Mouse (Mus musculus) intestine, embryonic 15.5 days (tissue): ENCODE data around the gene Snx20. TPM values are rescaled to one million over a fixed set of nuclear protein-coding genes. Genes with fewer than 3 reads are reported as not detected.

Experiments
- ATAC-seq: fragments of 200-750 bp; cut with Nextera tagmentation; 2 replicates; pipeline ENCODE4 v1.8.0; 2017; ENCODE audit warnings: moderate TSS enrichment, moderate library complexity
- H3K27ac ChIP-seq: fragments of 300-500 bp; sonication (generic); 2 replicates; pipeline ENCODE4 v1.5.1; 2015; ENCODE audit warnings: mild to moderate bottlenecking, inconsistent platforms
- H3K27me3 ChIP-seq: fragments of 300-500 bp; sonication (generic); replicated peaks from 2 replicates; pipeline ENCODE4 v1.6.1; 2015; ENCODE audit warnings: inconsistent platforms
- H3K36me3 ChIP-seq: fragments of 300-500 bp; sonication (generic); 2 replicates; pipeline ENCODE4 v1.6.1; 2015; ENCODE audit warnings: inconsistent platforms
- H3K4me1 ChIP-seq: fragments of 300-500 bp; sonication (generic); replicated peaks from 2 replicates; pipeline ENCODE4 v1.6.1; 2015; ENCODE audit warnings: inconsistent platforms
- H3K4me2 ChIP-seq: fragments of 300-500 bp; sonication (generic); replicated peaks from 2 replicates; pipeline ENCODE4 v1.6.1; 2015; ENCODE audit warnings: mild to moderate bottlenecking, inconsistent platforms
- H3K4me3 ChIP-seq: fragments of 300-500 bp; sonication (generic); replicated peaks from 2 replicates; pipeline ENCODE4 v1.5.1; 2015; ENCODE audit warnings: inconsistent platforms
- H3K9ac ChIP-seq: fragments of 300-500 bp; sonication (generic); 2 replicates; pipeline ENCODE4 v1.6.1; 2015; ENCODE audit warnings: inconsistent platforms
- H3K9me3 ChIP-seq: fragments of 300-500 bp; sonication (generic); 2 replicates; pipeline ENCODE4 v1.6.1; 2016; ENCODE audit warnings: inconsistent platforms
- WGBS: fragments of 180-500 bp; shearing (Covaris S2); methylation state at CpG from one replicate; pipeline ENCODE4 v1.1.7; 2015; 5-methylcytosine and 5-hydroxymethylcytosine counted together
- polyA plus RNA-seq: library from polyadenylated mRNA; unstranded; fragments of >200 nt; fragmentation: Nextera tagmentation; extraction: Ambion mirVana; gene quantifications from 2 replicates; pipeline ENCODE4 v1.2.1, GENCODE M21; 2015

Snx20 gene
- polyA plus RNA-seq, 1 experiment from 2014 or later, result 5.1 TPM

DNA sequence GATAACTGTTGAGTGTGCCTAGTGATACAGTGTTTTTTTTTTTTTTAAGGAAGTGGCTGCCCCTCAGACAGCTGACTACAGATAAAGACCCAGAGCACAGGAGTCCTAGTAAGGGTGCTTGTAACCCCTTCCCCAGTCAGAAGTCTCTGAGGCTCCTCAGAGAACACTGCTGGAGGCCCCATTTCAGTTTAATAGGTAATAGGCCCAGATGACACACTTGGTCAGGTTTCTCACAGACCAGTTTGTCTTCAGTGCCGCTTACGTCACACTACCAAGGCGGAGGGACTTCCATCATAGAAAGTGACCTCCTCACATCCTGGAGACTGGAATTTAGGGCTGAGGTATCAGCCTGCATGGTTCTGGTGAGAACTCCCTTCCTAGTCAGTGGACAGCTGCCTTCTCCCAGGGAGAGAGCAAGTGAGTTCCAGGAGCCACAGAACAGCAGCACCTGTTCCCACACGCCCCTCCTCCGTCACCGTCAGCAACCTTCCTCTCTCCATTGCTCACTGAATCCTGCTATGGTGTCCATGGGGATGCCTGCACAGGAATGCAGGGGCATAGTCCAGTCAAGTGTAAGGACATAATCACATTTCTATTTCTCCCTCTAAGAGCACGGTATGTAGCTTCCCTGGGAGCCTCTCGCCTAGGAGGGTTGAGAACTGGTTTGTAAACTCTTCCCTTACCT, 47.6 kb downstream of the Snx20 start:
- Histone ChIP-seq H3K4me2 (no peak overlapping the region), H3K4me3 (no peak overlapping the region), H3K9me3 (no peaks in the 10 kb centered on the region), H3K27ac (no peak overlapping the region), H3K4me1 (no peaks in the 10 kb centered on the region), H3K36me3 (peaks cover 5% of the 10 kb centered on the region; the same call in 1 of the 2 replicates), H3K9ac (no peak overlapping the region), H3K27me3 (no peaks in the 10 kb centered on the region)
- 92% methylated on average over 8 of the region's 8 CpGs for WGBS
- ATAC-seq, result no peak

DNA sequence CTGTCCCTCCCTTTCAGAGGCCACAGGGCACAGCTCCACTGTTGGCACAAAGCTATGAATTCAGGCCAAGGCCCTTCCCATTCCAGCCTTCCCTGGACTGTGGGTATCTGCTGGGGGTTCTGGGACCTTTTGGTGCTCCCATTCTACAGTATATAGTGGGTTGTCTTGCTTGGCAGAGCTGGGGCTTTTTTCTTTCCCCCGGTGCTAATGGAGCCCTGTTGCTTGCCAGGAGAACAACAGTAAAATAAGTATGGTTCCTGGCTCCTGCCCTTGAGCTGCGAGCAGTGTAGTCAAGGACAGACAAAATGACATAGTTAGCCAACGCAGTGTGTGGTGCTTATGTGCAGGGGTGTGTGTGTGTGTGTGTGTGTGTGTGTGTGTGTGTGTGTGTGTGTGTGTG, 52.1 kb downstream of the Snx20 start:
- Histone ChIP-seq H3K9me3 (no peaks in the 10 kb centered on the region), H3K27ac (no peak overlapping the region), H3K9ac (no peak overlapping the region), H3K4me1 (peaks cover 6% of the 10 kb centered on the region; the same call in 1 of the 2 replicates), H3K27me3 (no peaks in the 10 kb centered on the region), H3K4me3 (no peak overlapping the region), H3K4me2 (no peak overlapping the region), H3K36me3 (no peaks in the 10 kb centered on the region)
- WGBS, result 90% methylated on average over 3 of the region's 3 CpGs
- no peak for ATAC-seq

DNA sequence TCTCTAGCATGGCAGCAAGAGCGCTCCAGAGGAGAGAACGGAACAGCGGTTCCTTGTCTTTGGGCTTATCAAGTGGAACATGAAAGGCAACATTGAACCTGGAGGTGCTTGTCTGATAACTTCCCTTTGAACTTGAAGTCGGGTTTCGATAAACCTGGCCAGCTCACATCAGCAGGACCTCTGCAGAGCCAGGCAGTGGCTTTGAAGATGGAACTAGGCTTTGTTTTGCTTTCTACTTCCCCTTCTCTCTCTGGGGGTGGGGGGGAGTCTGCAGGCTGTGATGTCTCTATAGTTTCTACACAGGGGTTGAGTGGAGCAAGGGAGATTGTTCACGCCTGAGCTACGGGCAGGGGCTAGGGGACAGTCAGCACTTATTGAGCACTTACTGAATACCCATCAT, 55.1 kb downstream of the Snx20 start:
- Histone ChIP-seq H3K36me3 (no peaks in the 10 kb centered on the region), H3K27me3 (no peaks in the 10 kb centered on the region), H3K27ac (no peak overlapping the region), H3K4me3 (no peak overlapping the region), H3K4me2 (no peak overlapping the region), H3K4me1 (peaks cover 16% of the 10 kb centered on the region), H3K9ac (no peak overlapping the region), H3K9me3 (no peaks in the 10 kb centered on the region)
- WGBS, result 73% methylated on average over 7 of the region's 7 CpGs
- ATAC-seq, result no peak

DNA sequence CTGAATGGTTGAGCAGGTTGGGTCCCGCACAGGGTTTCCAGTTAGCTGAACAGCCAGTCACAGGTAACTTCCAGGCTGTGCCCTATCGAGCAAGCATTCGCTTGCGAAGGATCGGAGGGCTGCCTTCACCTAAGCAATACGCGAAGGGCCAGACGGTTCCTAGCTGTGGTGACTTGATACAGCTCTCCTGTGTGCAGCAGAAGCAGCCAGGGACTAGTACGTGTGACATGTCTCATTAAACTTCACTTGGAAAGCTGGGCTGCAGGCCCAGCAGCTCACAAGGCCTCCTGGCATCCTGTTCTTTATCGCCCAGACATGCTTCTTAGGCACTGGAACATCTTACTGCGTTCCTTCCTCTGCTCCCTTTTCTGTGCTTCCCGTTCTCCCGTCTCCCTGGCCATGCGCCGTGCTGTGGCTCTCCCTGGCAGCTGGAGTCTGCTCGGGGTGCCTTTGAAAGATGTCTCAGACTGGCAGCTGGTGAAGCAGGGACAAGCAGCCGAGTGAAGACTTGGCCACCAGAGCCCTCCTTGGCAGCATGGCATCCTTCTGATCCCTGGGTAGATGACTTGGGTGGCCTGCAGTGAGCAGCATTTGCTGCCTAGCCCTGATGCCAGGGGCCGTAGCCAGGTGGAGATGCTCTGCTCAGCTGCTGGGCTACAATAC, 56.1 kb downstream of the Snx20 start:
- no peak for ATAC-seq
- Histone ChIP-seq H3K27ac (0 out of 2 replicates have a peak overlapping the region, but pooled peaks have one; percentile 14), H3K4me1 (peaks cover 20% of the 10 kb centered on the region), H3K36me3 (no peaks in the 10 kb centered on the region), H3K9me3 (no peaks in the 10 kb centered on the region), H3K27me3 (no peaks in the 10 kb centered on the region), H3K9ac (no peak overlapping the region), H3K4me2 (no peak overlapping the region), H3K4me3 (no peak overlapping the region)
- WGBS, result 73% methylated on average over 18 of the region's 18 CpGs

DNA sequence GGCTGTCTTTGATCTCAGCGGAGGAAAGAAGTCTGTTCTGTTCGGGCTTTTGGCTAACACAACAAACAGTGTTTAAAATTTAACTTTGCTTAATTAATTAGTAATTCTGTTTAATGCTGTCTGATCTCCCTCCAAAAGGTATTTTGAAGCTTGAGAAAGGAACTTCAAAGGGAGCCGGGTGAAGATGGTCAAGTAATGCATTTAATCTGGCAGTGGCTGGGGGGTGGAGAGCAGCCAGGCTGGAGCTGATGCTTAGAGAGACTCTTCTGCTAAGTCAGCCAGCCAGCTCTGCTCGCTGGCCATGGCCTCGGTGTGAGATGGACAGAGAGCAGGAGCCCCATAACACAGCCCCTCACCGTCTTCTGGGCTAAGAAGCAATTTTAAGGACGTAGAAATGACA, 56.7 kb downstream of the Snx20 start:
- Histone ChIP-seq H3K9me3 (no peaks in the 10 kb centered on the region), H3K4me1 (peaks cover 20% of the 10 kb centered on the region), H3K4me3 (no peak overlapping the region), H3K36me3 (no peaks in the 10 kb centered on the region), H3K27ac (0 out of 2 replicates have a peak overlapping the region, but pooled peaks have one; percentile 14), H3K9ac (no peak overlapping the region), H3K4me2 (no peak overlapping the region), H3K27me3 (no peaks in the 10 kb centered on the region)
- ATAC-seq, result no peak
- 46% methylated on average over 7 of the region's 7 CpGs for WGBS

DNA sequence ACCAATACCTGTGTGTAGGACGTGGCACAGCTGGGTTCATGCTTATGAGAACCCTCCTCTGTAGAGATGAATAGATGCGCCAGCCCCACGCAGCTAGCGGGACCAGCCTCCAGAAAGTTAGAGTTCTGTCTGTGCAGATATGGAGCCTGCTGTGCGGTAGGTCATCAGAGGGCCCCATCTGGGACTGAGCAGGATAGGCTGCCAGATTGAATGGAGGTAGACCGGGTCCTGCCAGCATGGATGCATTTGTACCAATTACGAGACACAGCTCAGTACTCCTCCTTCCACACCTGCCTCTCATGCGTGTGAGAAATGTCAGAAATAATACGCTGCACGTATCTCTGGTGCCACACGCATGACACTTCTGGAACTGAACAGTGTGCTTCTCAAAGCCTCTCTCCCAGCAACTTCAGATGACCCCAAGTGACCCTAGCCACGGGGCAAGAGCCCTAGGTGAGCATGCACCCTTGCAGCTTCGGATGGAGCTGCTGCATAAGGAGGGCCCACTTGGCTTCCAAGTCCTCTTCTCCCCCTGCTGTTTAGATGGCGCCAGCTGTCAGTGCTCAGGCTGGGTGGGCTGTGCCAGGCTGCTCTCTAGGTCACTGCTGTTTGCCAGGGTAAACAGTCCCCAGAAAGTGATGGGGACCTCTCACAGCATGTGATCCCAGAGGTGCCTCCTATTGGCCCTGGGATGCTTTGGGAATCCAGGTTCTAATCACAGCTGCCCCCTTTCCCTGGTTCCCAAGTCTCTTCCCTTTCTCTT, 57.3 kb downstream of the Snx20 start:
- ATAC-seq, result no peak
- no peaks in the 10 kb centered on the region for H3K9me3 ChIP-seq
- H3K4me2 ChIP-seq, result no peak overlapping the region
- H3K4me1 ChIP-seq, result peaks cover 22% of the 10 kb centered on the region
- no peaks in the 10 kb centered on the region for H3K27me3 ChIP-seq
- no peak overlapping the region for H3K9ac ChIP-seq
- no peaks in the 10 kb centered on the region for H3K36me3 ChIP-seq
- no peak overlapping the region for H3K4me3 ChIP-seq
- peak overlapping the region; percentile 32; the same call in 1 of the 2 replicates for H3K27ac ChIP-seq
- 79% methylated on average over 14 of the region's 14 CpGs for WGBS

DNA sequence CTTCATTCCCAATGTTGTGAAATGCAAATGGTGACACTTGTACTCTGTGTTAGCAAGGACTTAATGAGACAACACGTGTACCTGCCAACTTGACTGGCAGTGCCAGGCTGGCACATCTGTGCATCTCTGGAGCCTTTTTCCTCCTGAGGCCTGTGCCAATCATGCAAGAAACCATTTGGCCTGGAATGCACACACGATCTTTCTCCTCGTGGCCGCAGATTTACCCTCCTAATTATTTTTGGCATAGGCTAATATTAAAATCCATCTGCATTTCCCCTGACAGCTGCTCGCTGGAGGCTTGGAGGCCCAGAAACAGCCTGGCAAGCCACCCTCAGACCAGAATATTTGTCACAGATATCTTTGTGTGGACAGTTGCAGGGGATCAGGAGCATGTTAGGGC, 58.3 kb downstream of the Snx20 start:
- no peak for ATAC-seq
- H3K4me2 ChIP-seq, result no peak overlapping the region
- H3K27ac ChIP-seq, result peak overlapping the region; percentile 58; the same call in 1 of the 2 replicates
- no peaks in the 10 kb centered on the region for H3K36me3 ChIP-seq
- H3K27me3 ChIP-seq, result no peaks in the 10 kb centered on the region
- no peak overlapping the region for H3K4me3 ChIP-seq
- H3K9me3 ChIP-seq, result no peaks in the 10 kb centered on the region
- WGBS, result 77% methylated on average over 5 of the region's 5 CpGs
- peaks cover 23% of the 10 kb centered on the region for H3K4me1 ChIP-seq
- H3K9ac ChIP-seq, result no peak overlapping the region

Other genes starting within 250 kb of the Snx20 start
- gene Nkd1, start 114.8 kb downstream of the Snx20 start, polyA plus RNA-seq, result 33.1 and 34.9 TPM in 2 replicates
- gene Nod2, start 11.2 kb upstream of the Snx20 start, polyA plus RNA-seq, result 0.15 and 0.19 TPM in 2 replicates
- gene Cyld, start 60.9 kb upstream of the Snx20 start, polyA plus RNA-seq, result 12.6 and 13.8 TPM in 2 replicates